Mouse (Mus musculus) liver, adult (tissue): ENCODE data around the gene Usp35.

Experiments
- GATA4 ChIP-seq: IDR thresholded peaks from 2 replicates; pipeline ENCODE4 v1.6.1; 2014; ENCODE audit warnings: mild to moderate bottlenecking, low read length; ENCODE audit not compliant: insufficient replicate concordance

The Usp35 gene

DNA sequence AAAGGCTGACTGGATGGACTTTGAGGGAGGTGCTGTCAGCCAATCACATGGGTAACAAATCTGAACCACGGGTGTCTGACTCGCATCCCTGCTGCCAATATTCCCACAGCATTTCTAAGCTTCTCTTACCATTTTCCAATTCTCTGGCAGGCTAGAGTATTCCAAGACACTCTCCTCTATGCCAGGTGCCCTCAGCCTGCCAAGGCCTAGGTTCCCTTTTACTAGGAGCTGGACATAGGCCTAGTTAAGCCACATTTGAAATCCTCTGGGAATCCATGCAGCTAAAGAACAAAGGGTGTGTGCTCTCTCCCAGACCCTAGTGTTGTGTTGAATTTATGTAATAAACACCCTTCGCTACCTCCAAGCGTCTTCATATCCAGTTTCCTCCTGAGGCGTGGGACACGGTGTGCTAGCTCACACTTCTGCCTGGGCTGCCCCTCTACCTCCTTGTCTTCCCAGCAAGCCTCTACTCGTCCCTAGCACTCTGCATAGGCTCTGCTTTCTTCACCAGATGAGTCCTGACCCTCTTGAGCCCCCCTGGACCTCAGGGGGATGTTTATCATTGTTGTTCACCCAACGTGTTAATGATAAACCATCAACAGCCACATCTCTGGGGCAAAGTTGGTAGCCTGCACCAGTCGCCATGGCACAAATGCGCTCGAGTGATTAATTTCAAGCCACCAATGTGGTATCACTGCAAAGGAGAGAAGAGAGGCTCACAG, 20.1 kb upstream of the Usp35 start:
- TF ChIP-seq GATA4 = no peak

DNA sequence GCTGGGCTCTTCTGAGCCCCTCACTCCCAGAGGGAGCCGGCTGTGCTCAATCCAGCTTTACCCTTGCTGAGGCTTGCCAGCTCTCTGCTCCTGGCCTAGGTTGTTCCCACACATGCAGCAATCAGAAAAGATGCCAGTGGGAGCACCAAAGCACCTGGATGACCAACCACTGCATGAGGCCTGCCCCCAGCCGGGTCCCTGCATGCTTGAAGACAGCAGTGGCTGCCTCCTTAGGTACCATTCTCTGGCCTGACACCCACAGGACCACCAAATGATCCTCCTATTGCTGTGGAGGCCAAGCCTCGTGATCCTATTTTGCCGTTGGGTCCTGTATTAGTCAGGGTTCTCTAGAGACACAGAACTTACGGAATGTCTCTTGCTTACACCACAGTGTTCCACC, 19.1 kb upstream of the Usp35 start:
- no peak for TF ChIP-seq GATA4

DNA sequence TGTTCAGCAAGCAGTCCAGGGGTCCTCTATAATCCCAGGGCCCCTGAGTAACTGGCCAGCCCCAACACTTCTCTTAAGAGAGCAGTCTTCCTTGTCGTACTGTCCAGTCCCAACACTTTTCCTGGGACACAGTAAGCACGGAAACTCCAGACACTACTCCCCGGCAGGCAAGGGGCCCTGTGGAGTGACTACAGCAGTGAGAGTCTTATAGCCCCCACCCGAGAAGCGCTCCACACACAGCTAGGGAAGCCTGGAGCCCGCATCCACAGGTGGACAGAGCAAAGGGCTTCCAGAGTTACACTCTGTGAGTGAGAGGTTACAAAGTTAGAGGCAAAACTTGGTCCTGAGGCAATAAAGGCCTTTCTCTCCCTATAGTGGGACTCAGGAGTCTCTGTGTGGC, 17.6 kb upstream of the Usp35 start:
- no peak for TF ChIP-seq GATA4

DNA sequence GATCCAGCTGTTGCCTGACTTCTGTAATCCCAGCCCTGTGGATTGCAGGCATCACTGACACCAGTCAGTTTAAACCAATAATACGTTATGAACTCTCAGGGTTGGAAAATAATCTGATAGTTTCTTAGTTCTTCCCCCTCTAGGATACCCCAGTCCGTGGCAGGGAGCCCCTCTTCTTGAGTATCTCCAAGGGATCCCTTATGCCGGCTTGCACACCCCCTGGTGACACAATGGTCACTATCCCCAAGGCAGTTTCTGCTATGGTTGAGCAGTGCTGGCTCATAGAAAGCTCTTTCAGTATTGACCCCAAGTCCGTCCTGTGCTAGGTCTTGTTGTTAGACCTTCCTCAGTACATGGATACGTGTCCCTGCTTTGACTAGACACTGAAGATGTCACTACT, 17.0 kb upstream of the Usp35 start:
- TF ChIP-seq GATA4 = no peak

GRCm38 (mm10) chr7:97348318-97348717, 16.5 kb upstream of the Usp35 start:
- no peak for TF ChIP-seq GATA4

DNA sequence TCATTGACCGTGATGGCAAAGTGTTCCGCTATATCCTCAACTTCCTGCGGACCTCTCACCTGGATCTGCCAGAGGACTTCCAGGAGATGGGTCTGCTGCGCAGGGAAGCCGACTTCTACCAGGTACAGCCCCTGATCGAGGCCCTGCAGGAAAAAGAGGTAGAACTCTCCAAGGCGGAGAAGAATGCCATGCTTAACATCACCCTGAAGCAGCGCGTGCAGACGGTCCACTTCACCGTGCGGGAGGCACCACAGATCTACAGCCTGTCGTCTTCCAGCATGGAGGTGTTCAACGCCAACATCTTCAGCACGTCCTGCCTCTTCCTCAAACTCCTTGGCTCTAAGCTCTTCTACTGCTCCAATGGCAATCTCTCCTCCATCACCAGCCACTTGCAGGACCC, 15.6 kb upstream of the Usp35 start:
- TF ChIP-seq GATA4 = no peak

- no peak for TF ChIP-seq GATA4
Observed at GRCm38 (mm10) chr7:97346822-97347166, 15.0 kb upstream of the Usp35 start.

GRCm38 (mm10) chr7:97346111-97346821, 14.4 kb upstream of the Usp35 start:
- TF ChIP-seq GATA4 = no peak

GRCm38 (mm10) chr7:97345229-97345871, 13.5 kb upstream of the Usp35 start:
- no peak for TF ChIP-seq GATA4

- TF ChIP-seq GATA4 = no peak
Observed at GRCm38 (mm10) chr7:97344655-97345054, 12.8 kb upstream of the Usp35 start.

- no peak for TF ChIP-seq GATA4
Observed at GRCm38 (mm10) chr7:97342961-97343360, 11.1 kb upstream of the Usp35 start.

GRCm38 (mm10) chr7:97340907-97341849, 9.4 kb upstream of the Usp35 start:
- no peak for TF ChIP-seq GATA4

- no peak for TF ChIP-seq GATA4
Observed at GRCm38 (mm10) chr7:97339623-97340022, 7.8 kb upstream of the Usp35 start.

- no peak for TF ChIP-seq GATA4
Observed at GRCm38 (mm10) chr7:97338593-97338992, 6.8 kb upstream of the Usp35 start.

GRCm38 (mm10) chr7:97336678-97337077, 4.9 kb upstream of the Usp35 start:
- TF ChIP-seq GATA4 = no peak
